Mouse (Mus musculus) v-Abl transformed pro-B cells (cell line): Measurements from ENCODE around the gene Ptprn2.

ENCODE experiments used
- in situ Hi-C, 2 experiments: fragments of 400-800 bp; cut with MboI; formaldehyde crosslinking; loops; one replicate each; pipeline ENCODE4 v1.15.1; 2025; ENCODE audit not compliant: unreplicated experiment in 2 of 2

Ptprn2 gene

GRCm38 (mm10) chr12:116485591-116486403 is at the start of gene Ptprn2:
Ptprn2 (plus strand) TSS chr12:116485720.
- in situ Hi-C loops, result no loop called here

- in situ Hi-C loops, result no loop called here
Observed at GRCm38 (mm10) chr12:116436125-116436524, 49.4 kb upstream of the Ptprn2 start.

- in situ Hi-C loops, result no loop called here
Observed at GRCm38 (mm10) chr12:116438591-116438990, 46.9 kb upstream of the Ptprn2 start.

- in situ Hi-C loops, result no loop called here
Observed at GRCm38 (mm10) chr12:116442184-116442583, 43.3 kb upstream of the Ptprn2 start.

- in situ Hi-C loops, result no loop called here
Observed at GRCm38 (mm10) chr12:116449536-116449935, 36.0 kb upstream of the Ptprn2 start.

- in situ Hi-C loops, result no loop called here
Observed at GRCm38 (mm10) chr12:116460379-116461065, 25.0 kb upstream of the Ptprn2 start.

GRCm38 (mm10) chr12:116467030-116467429 is 18.5 kb upstream of the Ptprn2 start:
- in situ Hi-C loops, result no loop called here

- in situ Hi-C loops, result no loop called here
Observed at GRCm38 (mm10) chr12:116468348-116468747, 17.2 kb upstream of the Ptprn2 start.

- in situ Hi-C loops, result no loop called here
Observed at GRCm38 (mm10) chr12:116469096-116469495, 16.4 kb upstream of the Ptprn2 start.

- in situ Hi-C loops, result no loop called here
Observed at GRCm38 (mm10) chr12:116473264-116473663, 12.3 kb upstream of the Ptprn2 start.

- in situ Hi-C loops, result no loop called here
Observed at GRCm38 (mm10) chr12:116473761-116474160, 11.8 kb upstream of the Ptprn2 start.

- in situ Hi-C loops, result no loop called here
Observed at GRCm38 (mm10) chr12:116474676-116475075, 10.8 kb upstream of the Ptprn2 start.

- in situ Hi-C loops, result no loop called here
Observed at GRCm38 (mm10) chr12:116478771-116479170, 6.7 kb upstream of the Ptprn2 start.

- in situ Hi-C loops, result no loop called here
Observed at GRCm38 (mm10) chr12:116481921-116482320, 3.6 kb upstream of the Ptprn2 start.

GRCm38 (mm10) chr12:116483581-116483980 is 1.9 kb upstream of the Ptprn2 start:
- in situ Hi-C loops, result no loop called here

- in situ Hi-C loops, result no loop called here
Observed at GRCm38 (mm10) chr12:116484991-116485390, 529 bp upstream of the Ptprn2 start.

GRCm38 (mm10) chr12:116486404-116486730 is 847 bp downstream of the Ptprn2 start:
- in situ Hi-C loops, result no loop called here

GRCm38 (mm10) chr12:116488836-116489235 is 3.3 kb downstream of the Ptprn2 start:
- in situ Hi-C loops, result no loop called here

GRCm38 (mm10) chr12:116490575-116491356 is 5.2 kb downstream of the Ptprn2 start:
- in situ Hi-C loops, result no loop called here

GRCm38 (mm10) chr12:116498666-116499065 is 13.1 kb downstream of the Ptprn2 start:
- in situ Hi-C loops, result no loop called here

- in situ Hi-C loops, result no loop called here
Observed at GRCm38 (mm10) chr12:116500652-116501051, 15.1 kb downstream of the Ptprn2 start.
